Mouse (Mus musculus): ENCODE measurements around the gene Adcy5.
A peak's percentile ranks its signal among the peaks of the same experiment; 100 is the strongest.

Adcy5 gene

DNA sequence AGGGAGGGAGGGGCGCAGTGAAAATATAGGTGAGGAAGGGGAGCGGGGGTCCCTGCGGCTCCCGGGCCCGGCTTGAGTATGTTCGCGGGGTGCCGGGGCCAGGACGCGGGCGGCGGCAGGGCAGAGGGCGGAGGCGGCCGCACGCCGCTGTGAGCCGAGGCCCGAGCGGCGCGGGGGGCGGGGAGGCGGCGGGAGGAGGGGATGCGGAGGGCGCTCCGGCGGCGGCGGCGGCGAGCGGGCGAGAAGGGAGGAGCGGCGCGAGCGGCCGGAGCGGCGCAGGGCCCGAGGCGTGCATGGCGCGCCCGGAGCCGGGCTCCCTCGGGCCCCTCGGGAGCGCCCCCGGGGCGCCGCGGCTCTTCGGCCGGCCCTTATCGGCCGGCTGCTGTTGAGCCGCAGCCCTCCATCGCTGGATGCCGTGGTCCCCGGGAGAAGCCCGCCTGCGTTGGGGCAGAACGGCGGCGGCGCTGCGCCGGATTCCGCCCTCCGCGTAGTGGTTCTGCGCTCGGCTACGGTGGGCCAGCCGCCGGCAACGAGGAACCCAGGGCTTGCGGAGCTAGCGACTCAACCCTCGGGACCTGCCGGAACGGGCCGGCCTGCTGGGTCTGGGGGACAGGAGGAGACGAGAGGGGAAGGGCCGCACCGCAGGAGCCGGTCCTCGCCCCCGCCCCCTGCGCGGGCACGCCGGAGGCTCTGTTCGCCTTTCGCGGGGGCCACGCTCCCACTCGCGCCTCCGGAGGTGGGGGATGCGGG, at the start of gene Adcy5:
TSS of gene Adcy5 (plus strand) at position 237 of the 750 bp plus-strand sequence.
- DNase-seq (ENCODE audit: low spot score in 2 of 2): no peak

- DNase-seq (ENCODE audit: low spot score in 2 of 2): no peak
Observed at GRCm38 (mm10) chr16:35107985-35108384, 46.7 kb upstream of the Adcy5 start.

GRCm38 (mm10) chr16:35109156-35109555, 45.5 kb upstream of the Adcy5 start:
- no peak for DNase-seq (ENCODE audit: low spot score in 2 of 2)

DNA sequence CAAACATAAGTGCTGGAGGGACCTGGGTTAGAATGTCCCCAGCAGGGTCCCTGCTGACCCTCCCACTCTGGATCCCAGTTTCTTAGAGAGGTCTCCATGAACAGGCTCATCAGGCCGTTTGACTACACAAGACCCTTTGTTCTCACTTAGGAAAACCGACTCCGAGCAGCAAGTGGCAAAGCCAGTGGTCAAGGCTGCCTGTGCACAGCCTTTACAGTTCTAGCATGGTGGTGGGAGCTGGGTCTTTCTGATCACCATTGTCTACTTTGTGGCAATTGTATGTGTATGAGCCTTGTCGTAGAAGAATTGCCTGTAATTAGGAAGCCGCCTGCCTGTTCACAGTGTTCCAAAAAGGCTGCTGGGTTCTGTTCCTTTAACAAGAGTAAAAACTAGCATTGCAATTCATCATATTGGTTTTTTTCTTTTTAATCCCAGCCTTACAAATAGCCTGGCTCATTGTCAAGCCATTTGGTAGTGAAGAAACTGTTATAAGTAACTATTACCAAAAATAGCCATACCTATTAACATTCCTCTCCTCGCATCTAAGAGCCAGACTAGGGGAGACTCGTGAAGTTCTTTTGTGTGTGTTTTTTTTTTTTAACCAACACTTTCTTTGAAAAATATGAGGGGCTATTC, 44.9 kb upstream of the Adcy5 start:
- no peak for DNase-seq (ENCODE audit: low spot score in 2 of 2)

DNA sequence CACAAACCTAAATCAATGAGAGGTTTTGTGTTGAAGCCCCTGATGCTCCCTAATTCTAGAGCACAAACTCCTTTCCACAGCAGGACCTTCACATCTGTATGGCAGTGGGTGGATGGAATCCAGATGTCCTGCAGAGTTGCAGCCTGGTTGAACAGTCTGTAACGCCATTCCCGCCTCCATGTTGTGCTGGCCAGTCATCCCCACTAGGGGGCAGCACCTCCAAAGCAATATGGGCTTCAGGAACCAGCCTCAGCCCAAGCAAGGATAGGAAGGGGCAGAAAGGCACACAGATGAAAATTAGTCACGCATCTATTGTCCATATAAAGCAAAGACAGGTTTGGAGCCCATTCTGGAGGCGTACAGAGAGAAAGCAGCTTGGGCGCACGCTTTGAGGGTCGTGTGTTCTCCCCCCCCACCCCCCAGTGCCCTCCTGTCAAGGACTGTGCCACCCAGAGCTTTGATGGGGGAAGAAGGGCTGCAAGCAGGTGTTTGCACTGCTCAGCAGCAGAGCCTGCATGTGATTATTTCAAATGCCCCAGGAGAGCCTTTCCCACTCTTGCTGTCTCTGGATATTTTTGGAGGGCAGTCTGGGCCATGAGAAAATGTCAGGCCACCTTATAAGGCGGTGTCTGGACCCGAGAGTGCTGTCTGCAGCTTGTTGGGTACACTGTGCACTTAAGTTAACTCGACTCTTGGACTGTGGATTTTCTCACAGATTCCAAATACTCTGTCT, 44.1 kb upstream of the Adcy5 start:
- DNase-seq (ENCODE audit: low spot score in 2 of 2): peak; percentile 68 to 90

- DNase-seq (ENCODE audit: low spot score in 2 of 2): no peak
Observed at GRCm38 (mm10) chr16:35111143-35111620, 43.5 kb upstream of the Adcy5 start.

DNA sequence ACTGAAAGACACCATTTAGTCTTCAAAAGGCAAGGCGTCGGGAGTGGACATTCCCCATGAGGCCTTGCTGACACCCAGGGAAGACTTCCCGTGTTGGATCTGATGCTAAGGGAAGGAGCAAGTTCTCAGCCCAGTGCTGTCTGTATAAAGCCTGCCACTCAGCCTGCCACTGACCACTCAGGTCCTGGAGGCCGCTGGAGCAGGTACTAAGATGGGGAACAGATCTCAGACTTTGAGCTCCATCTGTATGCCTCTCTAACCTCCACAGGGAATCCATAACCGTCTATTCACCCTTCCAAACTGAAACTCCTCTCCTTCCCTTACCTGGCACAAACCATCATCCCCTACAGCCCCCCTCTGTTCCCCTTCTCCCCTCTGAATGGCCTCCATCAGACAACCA, 41.2 kb upstream of the Adcy5 start:
- DNase-seq (ENCODE audit: low spot score in 2 of 2): no peak

DNA sequence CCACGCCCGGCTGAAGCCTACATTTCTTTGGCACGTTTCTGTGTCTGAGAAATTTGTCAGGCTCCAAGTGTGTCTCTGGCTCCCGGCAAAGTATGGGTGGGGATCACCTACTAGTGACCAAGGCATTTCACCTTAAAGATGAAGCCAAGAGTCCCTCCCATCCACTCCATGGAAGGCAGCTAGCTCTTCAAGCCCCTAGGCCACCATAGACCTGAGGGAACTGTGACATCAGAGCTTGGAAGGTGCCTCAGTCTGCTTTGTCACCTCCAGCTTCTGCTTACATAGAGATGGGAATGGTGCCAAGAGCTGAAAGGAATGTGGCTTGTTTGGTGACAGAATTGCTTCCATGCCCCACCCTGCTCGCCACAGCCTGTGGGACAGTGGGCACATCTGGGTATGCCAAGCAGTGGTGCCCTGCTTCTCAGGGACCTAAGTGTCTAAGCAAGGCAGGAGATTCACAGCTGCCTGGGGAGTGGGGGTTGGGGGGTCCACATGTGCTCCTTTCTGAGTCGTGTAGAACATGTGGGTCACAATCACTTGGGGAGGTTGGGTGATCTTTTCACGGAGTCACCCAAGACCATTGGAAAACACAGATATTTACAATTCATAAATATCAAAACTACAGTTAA, 38.2 kb upstream of the Adcy5 start:
- no peak for DNase-seq (ENCODE audit: low spot score in 2 of 2)

GRCm38 (mm10) chr16:35117436-35117835, 37.2 kb upstream of the Adcy5 start:
- no peak for DNase-seq (ENCODE audit: low spot score in 2 of 2)

GRCm38 (mm10) chr16:35120603-35121002, 34.1 kb upstream of the Adcy5 start:
- no peak for DNase-seq (ENCODE audit: low spot score in 2 of 2)

- DNase-seq (ENCODE audit: low spot score in 2 of 2): no peak
Observed at GRCm38 (mm10) chr16:35127270-35127669, 27.4 kb upstream of the Adcy5 start.

DNA sequence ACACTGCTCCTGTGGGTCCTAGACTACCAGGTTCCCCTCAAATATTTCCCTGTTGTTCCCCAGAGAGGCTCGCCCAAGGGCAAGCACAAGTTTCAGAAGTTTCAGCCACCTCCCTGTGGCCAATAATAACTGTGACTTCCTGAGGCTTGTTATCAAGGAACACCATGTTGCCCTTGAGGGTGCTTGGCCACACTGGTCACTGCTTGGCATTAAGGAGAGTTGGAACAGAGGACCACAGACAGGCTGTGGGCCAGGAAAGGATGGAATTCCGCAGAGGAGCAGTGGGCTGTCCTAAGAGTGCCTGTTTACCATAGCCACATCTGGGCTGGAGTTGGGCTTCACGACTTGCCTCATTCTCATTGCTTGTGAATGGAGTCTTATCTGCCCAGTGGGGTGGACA, 24.5 kb upstream of the Adcy5 start:
- DNase-seq (ENCODE audit: low spot score in 2 of 2): no peak

GRCm38 (mm10) chr16:35139416-35139815, 15.3 kb upstream of the Adcy5 start:
- no peak for DNase-seq (ENCODE audit: low spot score in 2 of 2)

GRCm38 (mm10) chr16:35139873-35140619, 14.6 kb upstream of the Adcy5 start:
- DNase-seq (ENCODE audit: low spot score in 2 of 2): no peak

GRCm38 (mm10) chr16:35140620-35140975, 14.1 kb upstream of the Adcy5 start:
- DNase-seq (ENCODE audit: low spot score in 2 of 2): no peak

GRCm38 (mm10) chr16:35141839-35142238, 12.8 kb upstream of the Adcy5 start:
- no peak for DNase-seq (ENCODE audit: low spot score in 2 of 2)

- DNase-seq (ENCODE audit: low spot score in 2 of 2): no peak
Observed at GRCm38 (mm10) chr16:35146153-35146552, 8.5 kb upstream of the Adcy5 start.

GRCm38 (mm10) chr16:35153146-35153755, 1.4 kb upstream of the Adcy5 start:
- DNase-seq (ENCODE audit: low spot score in 2 of 2): no peak

DNA sequence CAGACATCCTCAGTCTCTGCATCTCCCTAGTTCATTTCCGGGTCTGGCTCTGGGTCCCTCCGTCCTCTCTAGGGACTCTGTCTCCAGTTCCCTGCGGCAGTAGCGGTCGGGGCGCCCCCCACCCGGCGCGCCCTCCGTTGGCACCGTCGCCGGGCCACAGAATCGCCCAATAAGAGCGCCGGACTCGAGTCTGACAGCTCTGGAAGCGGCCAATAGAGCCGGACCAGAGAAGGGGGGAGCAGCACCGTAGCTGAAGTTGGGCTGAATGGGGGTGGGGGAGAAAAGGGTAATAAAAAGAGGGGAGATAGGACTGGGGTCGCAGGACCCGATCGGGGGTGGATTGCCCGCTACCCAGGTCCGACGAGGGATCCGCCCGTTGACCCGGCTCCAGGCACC, 434 bp upstream of the Adcy5 start:
- peak; percentile 60 to 65 for DNase-seq (ENCODE audit: low spot score in 2 of 2)

DNA sequence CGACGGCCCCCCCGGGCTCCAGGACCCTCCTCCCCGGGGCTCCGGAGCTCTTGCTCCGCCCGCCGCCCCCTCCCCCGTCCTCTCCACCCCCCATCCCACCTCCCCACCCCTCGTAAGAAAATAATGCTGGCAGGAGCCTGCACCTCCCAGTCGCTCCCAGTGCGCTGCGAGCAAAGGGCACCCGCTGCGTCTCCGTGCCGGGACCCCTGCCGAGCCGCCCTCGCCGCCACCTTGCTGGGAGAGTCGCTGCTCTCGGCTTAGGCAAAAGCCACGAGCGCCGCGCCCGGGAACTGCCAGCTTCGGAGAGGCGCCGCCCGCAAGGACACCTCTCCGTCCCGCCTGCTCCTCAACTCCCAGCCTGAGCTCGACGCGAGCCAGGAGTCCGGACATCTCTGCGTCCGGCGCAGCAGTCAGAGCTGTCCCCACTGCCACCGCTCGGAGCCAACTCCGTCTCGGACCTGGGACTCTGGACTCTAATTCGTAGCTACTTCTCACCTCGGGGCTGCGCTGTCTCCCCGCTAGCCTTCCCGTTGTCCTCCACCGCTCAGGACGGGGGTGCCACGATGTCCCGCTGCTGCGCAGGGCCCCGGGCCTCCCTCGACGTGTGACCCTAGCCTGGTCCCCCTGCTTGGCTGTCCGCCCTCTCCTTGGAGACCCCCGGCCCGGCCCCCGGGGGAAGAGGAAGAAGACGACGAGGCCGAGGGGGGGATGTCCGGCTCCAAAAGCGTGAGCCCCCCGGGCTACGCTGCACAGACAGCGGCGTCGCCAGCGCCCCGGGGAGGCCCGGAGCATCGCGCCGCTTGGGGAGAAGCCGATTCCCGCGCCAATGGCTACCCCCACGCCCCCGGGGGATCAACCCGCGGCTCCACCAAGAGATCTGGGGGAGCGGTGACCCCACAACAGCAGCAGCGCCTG, 971 bp downstream of the Adcy5 start:
- DNase-seq (ENCODE audit: low spot score in 2 of 2): no peak

Measured in frontal cortex, postnatal 14 days (tissue).